Mouse (Mus musculus): ENCODE data around the gene Ubqln4. TPM values are rescaled to one million over a fixed set of nuclear protein-coding genes. Genes with fewer than 3 reads are reported as not detected.

Gene Ubqln4
- polyA plus RNA-seq, 1 experiment = 50.4 TPM

DNA sequence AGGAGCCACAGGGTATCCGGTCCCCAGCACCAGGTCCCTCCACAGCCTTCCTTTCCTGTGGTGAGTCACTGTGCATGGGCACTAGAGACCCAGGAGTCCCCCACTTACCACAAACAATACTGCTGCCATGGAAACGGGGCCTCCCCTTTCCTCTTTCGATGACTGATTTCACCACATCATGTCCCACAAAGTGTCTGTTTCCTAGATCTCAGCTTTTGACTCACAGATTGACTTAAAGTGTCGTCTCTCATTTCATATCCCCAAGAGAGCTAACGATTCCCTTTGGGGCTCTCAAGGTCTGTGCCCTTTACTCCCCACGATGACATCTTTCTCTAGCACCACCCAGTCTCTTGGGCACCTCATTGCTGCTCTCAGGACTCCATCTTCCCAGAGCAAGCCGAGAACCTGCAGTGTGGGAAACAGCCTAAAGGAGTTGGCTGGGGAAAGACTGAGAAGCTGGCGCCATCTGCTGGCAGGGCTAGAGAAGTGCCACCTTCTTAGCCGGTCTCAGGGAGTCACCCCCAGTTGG lies 31.7 kb upstream of the Ubqln4 start:
- H3K27ac ChIP-seq (ENCODE audit: insufficient read depth, low read length) = no peak overlapping the region
- no peaks in the 10 kb centered on the region for H3K4me1 ChIP-seq (ENCODE audit: control insufficient read depth, insufficient read depth, low read length)
- TF ChIP-seq POLR2A (IDR thresholded peaks at IDR 0.05; ENCODE audit: low read depth, low read length) = no peak
- TF ChIP-seq CTCF (IDR thresholded peaks at IDR 0.05; ENCODE audit: borderline replicate concordance, insufficient read depth, low read length) = peak; percentile 87
- H3K4me3 ChIP-seq (ENCODE audit: insufficient read depth, low read length) = no peak overlapping the region

DNA sequence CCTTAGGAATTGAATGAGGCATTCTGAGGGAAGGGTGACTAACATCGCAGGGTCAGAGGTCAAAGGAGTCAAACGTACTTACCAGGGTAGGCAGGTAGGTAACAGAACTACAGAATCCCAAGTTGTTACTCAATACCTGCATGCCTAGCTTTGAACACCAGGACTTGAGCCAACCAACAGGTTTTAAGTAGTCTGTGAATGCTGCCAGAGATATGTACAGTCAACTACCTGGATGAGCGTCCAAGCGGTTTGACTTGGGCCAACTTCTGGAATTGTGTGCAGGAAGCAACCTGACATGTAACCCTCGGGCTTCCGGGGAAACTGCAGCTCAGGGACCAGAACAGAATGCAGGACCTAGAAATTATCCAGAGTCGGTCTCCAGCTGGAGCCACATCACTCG lies 30.5 kb upstream of the Ubqln4 start:
- TF ChIP-seq POLR2A (IDR thresholded peaks at IDR 0.05; ENCODE audit: low read depth, low read length) (no peak), CTCF (IDR thresholded peaks at IDR 0.05; ENCODE audit: borderline replicate concordance, insufficient read depth, low read length) (no peak)
- Histone ChIP-seq H3K4me1 (ENCODE audit: control insufficient read depth, insufficient read depth, low read length) (no peaks in the 10 kb centered on the region), H3K4me3 (ENCODE audit: insufficient read depth, low read length) (no peak overlapping the region), H3K27ac (ENCODE audit: insufficient read depth, low read length) (no peak overlapping the region)

DNA sequence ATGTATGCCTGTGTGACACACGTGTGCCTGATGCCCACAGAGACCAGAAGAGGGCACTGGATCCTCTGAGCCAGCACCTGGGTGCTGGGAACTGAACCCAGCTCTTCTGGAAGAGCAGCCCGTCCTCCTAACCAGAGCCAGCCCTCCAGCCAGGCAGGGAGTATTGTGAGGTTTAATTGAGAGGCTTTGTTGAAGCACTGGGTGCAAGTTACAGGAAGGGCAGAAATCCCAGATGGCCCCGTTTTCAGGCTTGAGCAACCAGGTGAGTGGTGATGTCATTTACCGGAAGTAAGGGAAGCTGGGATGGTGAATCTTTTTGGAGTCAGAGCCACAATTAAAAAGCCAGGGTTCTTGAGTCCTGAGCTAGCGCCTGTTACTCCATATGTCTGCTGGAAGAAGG lies 28.5 kb upstream of the Ubqln4 start:
- H3K4me3 ChIP-seq (ENCODE audit: insufficient read depth, low read length) = no peak overlapping the region
- TF ChIP-seq POLR2A (IDR thresholded peaks at IDR 0.05; ENCODE audit: low read depth, low read length) (no peak), CTCF (IDR thresholded peaks at IDR 0.05; ENCODE audit: borderline replicate concordance, insufficient read depth, low read length) (no peak)
- H3K4me1 ChIP-seq (ENCODE audit: control insufficient read depth, insufficient read depth, low read length) = peaks cover 8% of the 10 kb centered on the region
- H3K27ac ChIP-seq (ENCODE audit: insufficient read depth, low read length) = no peak overlapping the region

DNA sequence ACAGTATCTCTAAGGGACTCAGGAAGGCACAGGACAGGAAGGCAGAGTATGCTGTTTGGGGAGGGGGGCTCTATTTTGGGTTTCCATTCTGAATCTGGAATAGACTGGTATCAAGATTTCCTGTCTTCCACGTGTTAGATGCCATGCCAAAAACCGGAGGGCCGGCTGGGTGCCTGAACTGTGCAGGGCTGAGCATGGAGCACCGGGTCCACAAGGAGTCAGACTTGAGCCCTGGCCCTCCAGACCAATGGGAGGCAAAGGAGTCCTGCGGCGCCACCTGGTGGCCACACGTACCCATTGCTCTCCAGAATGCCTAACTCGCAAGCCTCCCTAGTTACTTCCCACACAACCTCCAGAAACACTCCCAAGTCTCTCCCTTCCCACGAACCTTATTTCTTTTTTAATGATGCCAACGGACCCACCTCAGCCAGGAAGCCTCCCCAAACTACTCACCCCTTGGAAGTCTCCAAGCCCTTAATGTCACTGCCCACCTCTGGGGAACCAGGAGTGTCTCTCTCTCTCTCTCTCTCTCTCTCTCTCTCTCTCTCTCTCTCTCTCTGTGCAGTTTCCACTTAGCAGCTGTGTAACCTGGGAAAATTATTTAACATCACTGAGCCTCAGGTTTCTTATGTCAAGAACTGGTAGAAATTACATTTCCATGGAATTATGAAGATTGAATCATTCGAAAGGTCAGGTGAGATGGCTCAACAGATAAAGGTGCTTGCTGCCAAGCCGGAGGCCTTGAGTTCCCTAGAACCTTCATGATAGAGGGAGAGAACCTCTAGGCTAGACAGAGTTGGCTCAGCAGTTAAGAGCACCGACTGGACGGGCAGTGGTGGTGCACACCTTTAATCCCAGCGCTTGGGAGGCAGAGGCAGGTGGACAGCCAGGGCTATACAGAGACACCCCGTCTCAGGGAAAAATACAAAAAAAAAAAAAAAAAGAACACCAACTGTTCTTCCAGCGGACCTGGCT lies 27.1 kb upstream of the Ubqln4 start:
- H3K27ac ChIP-seq (ENCODE audit: insufficient read depth, low read length) = no peak overlapping the region
- H3K4me1 ChIP-seq (ENCODE audit: control insufficient read depth, insufficient read depth, low read length) = peaks cover 8% of the 10 kb centered on the region
- TF ChIP-seq POLR2A (IDR thresholded peaks at IDR 0.05; ENCODE audit: low read depth, low read length) (no peak; the same call in 1 of the 2 replicates), CTCF (IDR thresholded peaks at IDR 0.05; ENCODE audit: borderline replicate concordance, insufficient read depth, low read length) (peak; percentile 100)
- no peak overlapping the region for H3K4me3 ChIP-seq (ENCODE audit: insufficient read depth, low read length)

DNA sequence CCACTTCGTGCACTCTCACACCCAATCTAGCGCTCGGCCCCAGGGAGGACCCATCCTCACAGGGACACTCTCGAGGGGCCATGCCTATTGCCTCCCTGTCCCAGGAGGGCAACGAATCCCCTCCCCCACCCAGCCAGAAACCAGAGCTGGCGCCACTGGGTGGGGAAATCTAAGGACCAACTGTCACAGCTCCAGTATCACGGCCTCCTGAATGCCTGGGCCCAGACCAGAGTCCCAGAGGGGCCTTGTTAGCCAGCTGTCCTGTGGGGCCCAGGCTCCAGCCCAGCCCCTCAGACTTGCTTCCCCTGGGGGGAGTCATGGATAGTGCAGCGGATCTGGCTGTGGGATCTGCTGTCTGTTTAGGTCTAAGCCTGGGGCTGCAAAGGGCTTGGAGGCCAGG lies 26.0 kb upstream of the Ubqln4 start:
- H3K27ac ChIP-seq (ENCODE audit: insufficient read depth, low read length) = no peak overlapping the region
- peaks cover 8% of the 10 kb centered on the region for H3K4me1 ChIP-seq (ENCODE audit: control insufficient read depth, insufficient read depth, low read length)
- TF ChIP-seq POLR2A (IDR thresholded peaks at IDR 0.05; ENCODE audit: low read depth, low read length) = no peak
- no peak for TF ChIP-seq CTCF (IDR thresholded peaks at IDR 0.05; ENCODE audit: borderline replicate concordance, insufficient read depth, low read length)
- H3K4me3 ChIP-seq (ENCODE audit: insufficient read depth, low read length) = no peak overlapping the region

DNA sequence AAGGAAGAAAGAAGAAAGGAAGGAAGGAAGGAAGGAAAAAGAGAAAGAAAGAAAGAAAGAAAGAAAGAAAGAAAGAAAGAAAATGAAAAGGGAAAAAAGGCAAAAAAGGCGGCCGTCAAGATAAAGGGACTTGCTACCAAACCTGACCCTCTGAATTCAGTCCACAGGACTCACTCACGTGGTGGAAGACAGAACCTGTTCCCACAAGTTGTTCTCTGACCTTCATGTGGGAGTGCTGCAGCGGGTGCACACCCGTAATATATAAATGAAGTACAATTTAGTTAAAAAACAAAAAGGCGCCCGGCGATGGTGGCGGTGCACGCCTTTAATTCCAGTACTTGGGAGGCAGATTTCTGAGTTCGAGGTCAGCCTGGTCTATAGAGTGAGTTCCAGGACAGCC lies 24.9 kb upstream of the Ubqln4 start:
- no peak for TF ChIP-seq CTCF (IDR thresholded peaks at IDR 0.05; ENCODE audit: borderline replicate concordance, insufficient read depth, low read length)
- TF ChIP-seq POLR2A (IDR thresholded peaks at IDR 0.05; ENCODE audit: low read depth, low read length) = no peak
- H3K4me1 ChIP-seq (ENCODE audit: control insufficient read depth, insufficient read depth, low read length) = peaks cover 8% of the 10 kb centered on the region
- no peak overlapping the region for H3K27ac ChIP-seq (ENCODE audit: insufficient read depth, low read length)
- H3K4me3 ChIP-seq (ENCODE audit: insufficient read depth, low read length) = no peak overlapping the region

DNA sequence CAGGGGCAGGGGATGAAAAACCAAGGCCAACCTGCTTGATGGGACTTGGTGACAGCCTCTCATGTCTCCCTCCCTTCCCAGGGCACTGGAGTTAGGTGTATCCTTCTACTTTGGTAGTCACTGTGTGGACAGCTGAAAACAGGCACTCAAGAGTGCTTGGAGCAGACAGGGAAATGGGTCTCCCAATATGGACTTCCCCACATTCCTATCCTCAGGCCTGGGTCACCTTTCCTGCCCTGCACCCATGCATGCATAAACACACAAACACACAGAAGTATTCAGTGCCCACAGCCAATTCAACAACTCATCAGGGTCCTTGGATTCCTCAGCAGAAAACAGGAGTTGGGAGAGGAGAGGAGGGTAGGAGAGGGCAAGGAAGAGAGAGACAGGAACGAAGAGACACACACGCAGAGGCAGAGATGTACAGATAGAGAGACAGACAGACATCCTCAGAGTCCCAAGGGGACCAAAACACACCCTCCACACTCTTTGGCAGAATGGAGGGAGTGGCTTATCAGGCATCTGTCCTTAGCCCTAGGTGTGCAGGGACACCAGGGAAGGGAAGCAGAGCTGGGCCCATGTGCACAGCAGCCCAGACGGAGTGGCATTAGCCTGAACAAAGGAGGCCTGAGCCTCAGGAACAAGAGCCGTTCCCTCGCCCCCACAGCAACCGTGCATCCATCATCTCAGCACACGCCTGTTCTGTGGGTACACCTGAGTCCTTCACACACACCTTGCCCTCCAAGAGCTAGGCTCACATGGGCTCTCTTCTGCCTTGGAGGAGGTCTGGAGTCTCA lies 24.2 kb upstream of the Ubqln4 start:
- Histone ChIP-seq H3K4me1 (ENCODE audit: control insufficient read depth, insufficient read depth, low read length) (peaks cover 8% of the 10 kb centered on the region), H3K4me3 (ENCODE audit: insufficient read depth, low read length) (no peak overlapping the region; the same call in 1 of the 2 replicates), H3K27ac (ENCODE audit: insufficient read depth, low read length) (no peak overlapping the region)
- TF ChIP-seq CTCF (IDR thresholded peaks at IDR 0.05; ENCODE audit: borderline replicate concordance, insufficient read depth, low read length) = no peak
- TF ChIP-seq POLR2A (IDR thresholded peaks at IDR 0.05; ENCODE audit: low read depth, low read length) = no peak

DNA sequence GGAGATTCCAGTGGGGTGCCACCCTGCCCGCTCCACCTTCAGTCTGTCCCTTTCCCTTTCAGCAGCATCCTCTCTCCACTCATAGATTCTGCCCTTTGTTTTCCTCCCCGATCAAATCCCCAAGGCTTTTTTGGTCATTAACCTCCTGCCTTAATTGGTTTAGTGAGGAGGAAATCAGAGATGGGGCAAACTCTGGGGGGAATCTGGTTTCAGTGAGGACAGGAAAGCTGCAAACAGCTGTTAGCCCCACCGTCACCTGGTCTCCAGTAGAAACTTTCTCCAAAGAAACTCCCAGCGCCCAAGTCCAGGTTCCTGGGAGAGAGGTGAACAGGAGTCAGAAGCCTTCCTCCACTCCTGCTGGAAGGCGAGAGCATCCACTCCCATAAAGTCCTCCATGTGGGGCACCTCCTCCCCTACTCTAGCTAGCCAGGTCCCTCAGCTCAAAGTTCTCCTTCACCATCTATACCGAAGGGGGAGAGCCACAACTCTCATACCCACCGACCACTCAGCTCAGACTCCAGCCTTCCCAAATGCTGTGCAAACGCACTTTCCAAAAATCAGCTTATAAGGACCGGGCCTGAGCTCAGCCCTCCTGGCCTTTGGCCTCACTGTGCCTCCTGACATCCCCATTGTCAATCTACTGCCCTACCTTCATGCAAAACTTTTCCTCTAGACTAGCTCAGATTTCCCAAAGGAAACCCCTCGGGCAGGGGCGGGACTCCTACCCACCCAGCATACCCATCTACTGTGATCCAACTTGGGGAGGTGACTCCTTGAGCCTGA lies 23.3 kb upstream of the Ubqln4 start:
- Histone ChIP-seq H3K27ac (ENCODE audit: insufficient read depth, low read length) (no peak overlapping the region), H3K4me1 (ENCODE audit: control insufficient read depth, insufficient read depth, low read length) (peaks cover 8% of the 10 kb centered on the region), H3K4me3 (ENCODE audit: insufficient read depth, low read length) (peak overlapping the region; percentile 91)
- TF ChIP-seq POLR2A (IDR thresholded peaks at IDR 0.05; ENCODE audit: low read depth, low read length) (no peak), CTCF (IDR thresholded peaks at IDR 0.05; ENCODE audit: borderline replicate concordance, insufficient read depth, low read length) (no peak)
